Mouse (Mus musculus) forebrain, embryonic 14.5 days (tissue): ENCODE results near the gene Slc37a4. TPM values are rescaled to one million over a fixed set of nuclear protein-coding genes. Genes with fewer than 3 reads are reported as not detected.
A peak's percentile ranks its signal among the peaks of the same experiment; 100 is the strongest.
"Not testable (repeated sequence)": the region's sequence is repeated elsewhere in the genome, so short reads cannot be mapped to it uniquely, and the experiment has no call there.

Source experiments
- ATAC-seq: fragments of 200-750 bp; cut with Nextera tagmentation; 2 replicates; pipeline ENCODE4 v1.8.0; 2017; ENCODE audit warnings: mild to moderate bottlenecking, moderate library complexity
- DNase-seq: peaks from one replicate; pipeline ENCODE4 v3.0.0-alpha.2; 2015; ENCODE audit warnings: low spot score
- H3K27ac ChIP-seq: fragments of 300-500 bp; sonication (generic); 2 replicates; pipeline ENCODE4 v1.5.1; 2014; ENCODE audit warnings: low read depth, mild to moderate bottlenecking, control low read depth, low read length, moderate library complexity
- H3K27me3 ChIP-seq: fragments of 300-500 bp; sonication (generic); replicated peaks from 2 replicates; pipeline ENCODE4 v1.6.1; 2014; ENCODE audit warnings: low read length, control low read depth, mixed read lengths; ENCODE audit not compliant: control insufficient read depth, insufficient read depth
- H3K36me3 ChIP-seq: fragments of 300-500 bp; sonication (generic); 2 replicates; pipeline ENCODE4 v1.6.1; 2014; ENCODE audit warnings: low read length, control low read depth; ENCODE audit not compliant: control insufficient read depth, insufficient read depth
- H3K4me1 ChIP-seq: fragments of 300-500 bp; sonication (generic); 2 replicates; pipeline ENCODE4 v1.6.1; 2014; ENCODE audit warnings: antibody characterized with exemption, low read length, control low read depth; ENCODE audit not compliant: control insufficient read depth, insufficient read depth
- H3K4me2 ChIP-seq: fragments of 300-500 bp; sonication (generic); 2 replicates; pipeline ENCODE4 v1.6.1; 2014; ENCODE audit warnings: mild to moderate bottlenecking, control low read depth, low read length
- H3K4me3 ChIP-seq: fragments of 300-500 bp; sonication (generic); 2 replicates; pipeline ENCODE4 v1.5.1; 2014; ENCODE audit warnings: low read depth, low read length, control low read depth
- H3K9ac ChIP-seq: fragments of 300-500 bp; sonication (generic); 2 replicates; pipeline ENCODE4 v1.6.1; 2014; ENCODE audit warnings: mild to moderate bottlenecking, low read length, control low read depth, moderate library complexity
- H3K9me3 ChIP-seq: fragments of 300-500 bp; sonication (generic); replicated peaks from 2 replicates; pipeline ENCODE4 v1.6.1; 2016; ENCODE audit warnings: low read length, control low read depth, mixed read lengths; ENCODE audit not compliant: control insufficient read depth
- WGBS: fragments of 180-500 bp; shearing (Covaris S2); extraction: QIAGEN DNeasy Blood & Tissue Kit; methylation state at CpG from one replicate; pipeline ENCODE4 v1.1.7; 2014; 5-methylcytosine and 5-hydroxymethylcytosine counted together
- polyA plus RNA-seq: library from polyadenylated mRNA; unstranded; fragments of >200 nt; fragmentation: Nextera tagmentation; extraction: Ambion mirVana; gene quantifications from 2 replicates; pipeline ENCODE4 v1.2.1, GENCODE M21; 2014

Gene Slc37a4
- polyA plus RNA-seq, 1 experiment from 2014 or later: 39.5 TPM

GRCm38 (mm10) chr9:44361931-44362330, 34.7 kb upstream of the Slc37a4 start:
- peak; percentile 38 for ATAC-seq
- peak overlapping the region; percentile 83 for H3K4me2 ChIP-seq
- not testable (repeated sequence) for DNase-seq, H3K27me3 ChIP-seq, H3K9me3 ChIP-seq, H3K27ac ChIP-seq, H3K4me1 ChIP-seq
- 41% methylated on average over 4 of the region's 4 CpGs for WGBS
- peaks cover 24% of the 10 kb centered on the region for H3K36me3 ChIP-seq
- peak overlapping the region; percentile 84; the same call in 1 of the 2 replicates for H3K9ac ChIP-seq
- peak overlapping the region; percentile 86 for H3K4me3 ChIP-seq

GRCm38 (mm10) chr9:44364480-44364879, 32.2 kb upstream of the Slc37a4 start:
- Histone ChIP-seq H3K9me3 (no peaks in the 10 kb centered on the region), H3K27me3 (no peaks in the 10 kb centered on the region), H3K9ac (no peak overlapping the region), H3K4me1 (peaks cover 7% of the 10 kb centered on the region), H3K4me3 (no peak overlapping the region), H3K4me2 (no peak overlapping the region), H3K27ac (no peak overlapping the region), H3K36me3 (peaks cover 2% of the 10 kb centered on the region; the same call in 1 of the 2 replicates)
- ATAC-seq: no peak
- no peak for DNase-seq
- 60% methylated on average over 3 of the region's 3 CpGs for WGBS

GRCm38 (mm10) chr9:44373386-44373785, 23.3 kb upstream of the Slc37a4 start:
- ATAC-seq (no peak), DNase-seq (no peak)
- no peaks in the 10 kb centered on the region for H3K9me3 ChIP-seq
- no peak overlapping the region for H3K27ac ChIP-seq
- H3K9ac ChIP-seq: no peak overlapping the region
- no peaks in the 10 kb centered on the region for H3K4me1 ChIP-seq
- no peaks in the 10 kb centered on the region for H3K27me3 ChIP-seq
- no peak overlapping the region for H3K4me2 ChIP-seq
- H3K4me3 ChIP-seq: no peak overlapping the region
- H3K36me3 ChIP-seq: no peaks in the 10 kb centered on the region

GRCm38 (mm10) chr9:44376141-44376540, 20.5 kb upstream of the Slc37a4 start:
- no peaks in the 10 kb centered on the region for H3K9me3 ChIP-seq
- no peak overlapping the region for H3K9ac ChIP-seq
- no peak overlapping the region for H3K4me2 ChIP-seq
- H3K36me3 ChIP-seq: peaks cover 4% of the 10 kb centered on the region
- no peak overlapping the region for H3K27ac ChIP-seq
- WGBS: 91% methylated on average over 6 of the region's 6 CpGs
- peaks cover 8% of the 10 kb centered on the region for H3K4me1 ChIP-seq
- H3K4me3 ChIP-seq: no peak overlapping the region
- no peaks in the 10 kb centered on the region for H3K27me3 ChIP-seq
- ATAC-seq: no peak
- no peak for DNase-seq

GRCm38 (mm10) chr9:44377335-44377734, 19.3 kb upstream of the Slc37a4 start:
- H3K27me3 ChIP-seq, H3K9ac ChIP-seq, ATAC-seq, H3K4me3 ChIP-seq, H3K4me1 ChIP-seq, H3K9me3 ChIP-seq, H3K4me2 ChIP-seq, DNase-seq, H3K27ac ChIP-seq: not testable (repeated sequence)
- 79% methylated on average over 2 of the region's 2 CpGs for WGBS
- peaks cover 16% of the 10 kb centered on the region for H3K36me3 ChIP-seq

- H3K4me2 ChIP-seq: peak overlapping the region; percentile 69
- H3K4me3 ChIP-seq: peak overlapping the region; percentile 86
- peaks cover 8% of the 10 kb centered on the region for H3K4me1 ChIP-seq
- no peaks in the 10 kb centered on the region for H3K27me3 ChIP-seq
- DNase-seq (no peak), ATAC-seq (no peak)
- no peak overlapping the region for H3K27ac ChIP-seq
- H3K36me3 ChIP-seq: peaks cover 25% of the 10 kb centered on the region
- WGBS: 91% methylated on average over 5 of the region's 5 CpGs
- H3K9me3 ChIP-seq: no peaks in the 10 kb centered on the region
- H3K9ac ChIP-seq: peak overlapping the region; percentile 80
Observed at GRCm38 (mm10) chr9:44378153-44378730, 18.4 kb upstream of the Slc37a4 start.

- peak; percentile 99 for ATAC-seq
- H3K27ac ChIP-seq: peak within 1 kb of the TSS; percentile 82
- peaks cover 8% of the 10 kb centered on the region for H3K4me1 ChIP-seq
- no peaks in the 10 kb centered on the region for H3K9me3 ChIP-seq
- H3K36me3 ChIP-seq: peaks cover 35% of the 10 kb centered on the region
- H3K9ac ChIP-seq: peak within 1 kb of the TSS; percentile 90
- no peaks in the 10 kb centered on the region for H3K27me3 ChIP-seq
- peak within 1 kb of the TSS; percentile 96 for H3K4me2 ChIP-seq
- H3K4me3 ChIP-seq: peak within 1 kb of the TSS; percentile 86
- peak; percentile 98 for DNase-seq
- under 1% methylated on average over 83 of the region's 83 CpGs for WGBS
Observed at GRCm38 (mm10) chr9:44379054-44379834, 17.4 kb upstream of the Slc37a4 start, which contains the start of gene Hyou1. TSS of gene Hyou1 (plus strand) at chr9:44379490.

GRCm38 (mm10) chr9:44379862-44380261, 16.8 kb upstream of the Slc37a4 start:
- H3K27me3 ChIP-seq: no peaks in the 10 kb centered on the region
- H3K4me3 ChIP-seq: peak overlapping the region; percentile 86
- peaks cover 41% of the 10 kb centered on the region for H3K36me3 ChIP-seq
- H3K9ac ChIP-seq: peak overlapping the region; percentile 90
- WGBS: 7% methylated on average over 15 of the region's 15 CpGs
- H3K4me1 ChIP-seq: peaks cover 8% of the 10 kb centered on the region
- H3K9me3 ChIP-seq: no peaks in the 10 kb centered on the region
- H3K27ac ChIP-seq: peak overlapping the region; percentile 78
- H3K4me2 ChIP-seq: peak overlapping the region; percentile 96
- ATAC-seq (peak; percentile 30), DNase-seq (no peak)

- Histone ChIP-seq H3K27ac (no peak overlapping the region), H3K4me2 (no peak overlapping the region), H3K9me3 (no peaks in the 10 kb centered on the region), H3K4me3 (no peak overlapping the region), H3K36me3 (peaks cover 88% of the 10 kb centered on the region), H3K9ac (no peak overlapping the region), H3K27me3 (no peaks in the 10 kb centered on the region), H3K4me1 (peaks cover 8% of the 10 kb centered on the region)
- 94% methylated on average over 13 of the region's 13 CpGs for WGBS
- no peak for DNase-seq
- ATAC-seq: no peak
Observed at GRCm38 (mm10) chr9:44384596-44384995, 12.1 kb upstream of the Slc37a4 start.
